In genomic region chr9:121556913-121557312, GRCm38 (mm10) we compare ENCODE assay signal across 10 mouse cellular contexts.
A peak's percentile ranks its signal among the peaks of the same experiment; 100 is the strongest.
DNase-seq lines count a peak whose midpoint lies in the region; ATAC-seq and TF ChIP-seq lines count a peak whose summit lies in the region.
"Had no signal": no experiment of that assay in that cellular context is flagged by ENCODE, and none has a peak within 500 bp of the region (broad histone marks: within the 10 kb centered on the region; RNA-seq: fewer than 3 reads in every experiment).

No protein-coding gene starts in this region.

- DNase-seq in heart, adult 2 months, result peak; percentile 33 to 40
- DNase-seq in 416B (ENCODE audit: low read depth), result peak; percentile 21
- peak; percentile 42 to 66 for DNase-seq in left cerebral cortex, postnatal 14 days (ENCODE audit: low spot score in 2 of 2)
- DNase-seq in adrenal gland, adult 18-20 months (ENCODE audit: low spot score in 2 of 2), result no peak
- no peak for DNase-seq in yolk sac, embryonic 10.5 days (ENCODE audit: low spot score)

- no peaks in the 10 kb centered on the region; the same call in 1 of the 2 replicates for H3K36me3 ChIP-seq in heart, adult 2 months (ENCODE audit: control insufficient read depth, insufficient read depth, low read length)
- no peaks in the 10 kb centered on the region for H3K36me3 ChIP-seq in heart, embryonic 11.5 days (ENCODE audit: control insufficient read depth, insufficient read depth, low read length)
- no peaks in the 10 kb centered on the region for H3K36me3 ChIP-seq in neural tube, embryonic 15.5 days

- H3K4me2 ChIP-seq in heart, embryonic 11.5 days, result no peak overlapping the region
- no peak overlapping the region for H3K4me2 ChIP-seq in neural tube, embryonic 15.5 days

- 8% methylated on average over 5 of the region's 5 CpGs for WGBS in heart, adult 2 months
- WGBS in heart, embryonic 11.5 days (ENCODE audit: insufficient replicate concordance), result 23% methylated on average over 5 of the region's 5 CpGs
- 69% methylated on average over 5 of the region's 5 CpGs for WGBS in neural tube, embryonic 15.5 days

- no peaks in the 10 kb centered on the region for H3K9me3 ChIP-seq in heart, embryonic 11.5 days (replicated peaks; ENCODE audit: control insufficient read depth, low read length)
- no peaks in the 10 kb centered on the region for H3K9me3 ChIP-seq in neural tube, embryonic 15.5 days (replicated peaks)

- TF ChIP-seq POLR2A in heart, adult 2 months (IDR thresholded peaks at IDR 0.05; ENCODE audit: insufficient read depth, low read depth, low read length), result no peak

- no peak for TF ChIP-seq CTCF in heart, adult 2 months (IDR thresholded peaks at IDR 0.05)

- no peaks in the 10 kb centered on the region for H3K79me2 ChIP-seq in heart, adult 2 months (replicated peaks; ENCODE audit: control insufficient read depth, insufficient read depth, low read length)

- no peak overlapping the region for H3K9ac ChIP-seq in heart, adult 2 months (ENCODE audit: low read depth, low read length)
- no peak overlapping the region for H3K9ac ChIP-seq in heart, embryonic 11.5 days (ENCODE audit: low read depth, low read length)
- H3K9ac ChIP-seq in neural tube, embryonic 15.5 days (replicated peaks), result no peak overlapping the region

- TF ChIP-seq EP300 in heart, adult 2 months (IDR thresholded peaks at IDR 0.05; ENCODE audit: insufficient read depth, low read depth, low read length), result no peak

- H3K4me3 ChIP-seq in heart, adult 2 months, result no peak overlapping the region
- no peak overlapping the region for H3K4me3 ChIP-seq in heart, embryonic 11.5 days (ENCODE audit: low read depth, low read length)
- H3K4me3 ChIP-seq in neural tube, embryonic 15.5 days (replicated peaks), result no peak overlapping the region

- intact Hi-C loops in heart, adult 2 months (cut with DNase I), result no loop called here
- intact Hi-C loops in left cerebral cortex, postnatal 14 days (cut with DNase I), result loop anchor here (5.0 kb wide), 3 partner anchors 40 to 65 kb away; no protein-coding TSS in a partner anchor

- no peak for ATAC-seq in heart, embryonic 11.5 days (replicated peaks; ENCODE audit: insufficient number of reproducible peaks, low FRiP score, low TSS enrichment)
- ATAC-seq in frontal cortex, adult (ENCODE audit: low TSS enrichment), result peak; percentile 81
- no peak for ATAC-seq in neural tube, embryonic 15.5 days (ENCODE audit: low FRiP score)
- ATAC-seq: intestine, embryonic 16.5 days; midbrain, embryonic 16.5 days had no signal

- peaks cover 10% of the 10 kb centered on the region for H3K4me1 ChIP-seq in heart, adult 2 months (ENCODE audit: control insufficient read depth, insufficient read depth, low read length)
- H3K4me1 ChIP-seq in heart, embryonic 11.5 days (ENCODE audit: control insufficient read depth, insufficient read depth, low read length), result peaks cover 9% of the 10 kb centered on the region
- H3K4me1 ChIP-seq in neural tube, embryonic 15.5 days, result peaks cover 23% of the 10 kb centered on the region

- H3K27ac ChIP-seq in heart, adult 2 months, result no peak overlapping the region
- no peak overlapping the region for H3K27ac ChIP-seq in heart, embryonic 11.5 days (ENCODE audit: low read depth, low read length)
- no peak overlapping the region for H3K27ac ChIP-seq in neural tube, embryonic 15.5 days (replicated peaks)

- H3K27me3 ChIP-seq in heart, adult 2 months (ENCODE audit: control insufficient read depth, insufficient read depth, low read length), result no peaks in the 10 kb centered on the region
- H3K27me3 ChIP-seq in heart, embryonic 11.5 days (ENCODE audit: control insufficient read depth, insufficient read depth, low read length), result no peaks in the 10 kb centered on the region
- no peaks in the 10 kb centered on the region for H3K27me3 ChIP-seq in neural tube, embryonic 15.5 days (replicated peaks)

Comparison
In these comparisons a context has a peak if more than half of its experiments do, and no peak if none do; other contexts are left out.
1. DNase-seq: peak in heart, adult 2 months (2 of 2), 416B (single experiment) and left cerebral cortex, postnatal 14 days (2 of 2); none in adrenal gland, adult 18-20 months (0 of 2) and yolk sac, embryonic 10.5 days (single experiment).